Mouse (Mus musculus) urinary bladder, adult 18-20 months (tissue): ENCODE results near the gene Inpp5d.

ENCODE experiments used
- DNase-seq, 2 experiments: peaks; one replicate each; pipeline ENCODE4 v3.0.0; 2022; ENCODE audit warnings: low spot score in 2 of 2, mixed read lengths in 2 of 2

Gene Inpp5d

DNA sequence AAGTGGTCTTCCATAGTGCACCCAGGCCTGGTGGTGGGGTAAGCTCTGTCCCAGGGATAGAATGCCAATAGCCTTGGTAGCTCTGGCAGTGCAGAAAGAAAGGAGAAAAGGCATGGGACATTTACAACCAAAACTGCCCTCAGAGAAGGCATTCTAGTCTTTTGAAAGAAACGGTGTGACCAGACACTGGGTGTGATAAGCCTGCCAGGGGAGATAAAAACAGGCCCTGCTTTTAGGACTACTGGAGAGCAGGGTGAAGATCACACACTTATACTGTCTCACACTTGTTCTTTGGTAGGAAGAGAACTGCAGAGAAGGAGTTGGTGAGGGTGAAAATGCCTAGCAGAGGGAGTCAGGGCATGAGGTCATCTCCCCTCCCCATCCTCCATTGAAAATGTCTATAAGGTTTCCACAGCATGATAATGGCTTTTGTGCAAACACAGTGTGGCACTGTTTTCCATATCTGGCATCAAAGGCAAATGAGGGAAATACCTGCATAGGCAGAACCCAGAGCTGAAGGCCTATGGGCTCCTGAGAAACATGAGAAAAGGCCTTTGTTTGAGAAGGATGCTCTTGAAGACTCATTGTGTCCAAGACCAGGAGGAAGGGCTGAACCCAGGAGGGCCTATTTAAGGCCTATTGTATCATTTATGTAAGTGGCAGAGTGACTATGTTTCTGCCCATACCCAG lies 4.0 kb downstream of the Inpp5d start:
- no peak for DNase-seq

DNA sequence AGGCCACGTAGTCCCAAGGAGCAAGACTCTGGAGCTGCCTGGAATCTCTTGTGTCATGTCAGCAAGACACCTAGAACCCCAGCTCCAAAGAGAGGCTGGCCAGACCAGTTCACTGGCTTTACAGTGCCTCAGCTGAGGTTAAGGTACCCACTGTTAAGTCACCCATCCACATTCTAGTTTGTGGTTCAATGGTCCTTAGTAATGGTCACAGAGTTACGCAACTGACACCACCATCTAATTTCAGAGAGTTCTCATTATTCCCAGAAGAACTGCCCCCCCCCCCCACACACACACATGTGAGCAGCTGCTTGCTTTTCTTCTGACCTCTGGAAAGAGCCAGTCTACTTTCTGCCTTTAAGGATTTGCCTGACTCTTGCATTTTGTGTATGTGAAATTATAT lies 4.7 kb downstream of the Inpp5d start:
- no peak for DNase-seq

DNA sequence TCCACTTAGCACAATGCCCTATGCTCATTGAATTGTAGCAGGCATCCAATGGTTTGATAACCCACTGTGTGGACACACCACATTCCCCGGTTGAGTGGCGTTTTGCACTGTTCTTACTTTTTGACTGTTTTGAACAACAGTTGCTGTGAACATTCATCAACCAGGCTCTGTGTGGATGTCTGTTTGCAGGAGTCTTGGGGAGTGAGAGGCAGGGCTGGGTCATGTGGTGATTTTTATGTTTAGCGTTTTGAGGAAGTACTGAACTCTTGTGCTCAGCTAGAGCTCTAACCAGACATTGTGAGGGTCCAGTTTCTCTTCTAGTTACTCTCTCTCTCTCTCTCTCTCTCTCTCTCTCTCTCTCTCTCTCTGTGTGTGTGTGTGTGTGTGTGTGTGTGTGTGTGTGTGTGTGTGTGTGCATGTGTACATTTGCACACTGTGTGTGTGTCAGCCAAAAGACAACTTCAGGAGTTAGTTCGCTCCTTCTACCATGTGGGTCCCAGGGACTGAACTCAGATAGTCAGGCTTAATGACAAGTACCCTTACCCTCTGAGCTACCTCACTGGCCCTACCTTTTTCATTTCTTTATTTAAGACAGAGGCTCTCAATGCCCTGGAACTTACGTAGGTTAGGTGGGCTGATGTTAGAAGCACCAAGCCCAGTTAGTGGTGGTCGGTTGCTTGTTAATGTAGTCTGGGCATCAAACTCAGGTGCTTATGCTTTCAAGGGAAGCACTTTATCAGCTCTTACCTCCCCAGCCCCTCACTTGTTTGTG lies 5.3 kb downstream of the Inpp5d start:
- no peak for DNase-seq

DNA sequence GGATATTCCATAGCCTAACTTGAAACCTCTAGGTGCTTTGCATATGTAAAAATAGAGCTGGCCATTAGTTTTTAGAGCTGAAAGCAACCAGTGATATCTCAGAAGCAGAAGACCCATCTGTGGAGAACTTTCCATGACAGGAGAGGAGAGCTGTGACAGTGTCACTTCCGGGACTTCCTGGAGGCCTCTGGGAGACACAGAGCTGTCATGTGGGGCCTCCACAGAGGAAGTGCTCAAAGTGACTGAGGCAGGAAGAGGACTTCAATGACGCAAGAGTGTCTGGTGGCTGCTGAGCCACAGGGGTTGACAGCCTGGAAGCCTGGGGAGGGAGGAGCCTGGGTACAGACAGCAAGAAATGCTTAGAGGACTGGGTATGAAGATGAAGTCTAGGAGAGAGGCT lies 6.2 kb downstream of the Inpp5d start:
- no peak for DNase-seq

DNA sequence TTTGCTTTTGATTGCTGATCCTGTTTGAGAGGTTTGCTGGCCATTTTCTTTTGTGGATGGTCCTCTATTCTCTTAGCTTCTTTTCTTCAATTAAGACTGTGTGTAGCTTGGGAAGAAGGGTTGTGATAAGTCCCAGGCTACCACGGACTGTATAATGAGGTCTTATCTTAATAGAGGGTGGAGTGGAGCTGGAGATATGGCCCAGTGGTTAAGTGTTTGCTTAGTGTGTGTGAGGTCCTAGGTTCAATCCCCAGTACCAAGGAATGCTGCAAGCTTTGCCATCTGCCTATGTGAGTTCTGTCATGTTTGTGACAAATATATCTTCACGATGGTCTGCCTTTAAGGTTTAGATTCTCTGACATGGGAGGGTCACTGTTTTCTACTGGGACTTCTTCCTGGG lies 8.0 kb downstream of the Inpp5d start:
- no peak for DNase-seq

GRCm38 (mm10) chr1:87631584-87631983 lies 11.5 kb downstream of the Inpp5d start:
- DNase-seq = no peak

DNA sequence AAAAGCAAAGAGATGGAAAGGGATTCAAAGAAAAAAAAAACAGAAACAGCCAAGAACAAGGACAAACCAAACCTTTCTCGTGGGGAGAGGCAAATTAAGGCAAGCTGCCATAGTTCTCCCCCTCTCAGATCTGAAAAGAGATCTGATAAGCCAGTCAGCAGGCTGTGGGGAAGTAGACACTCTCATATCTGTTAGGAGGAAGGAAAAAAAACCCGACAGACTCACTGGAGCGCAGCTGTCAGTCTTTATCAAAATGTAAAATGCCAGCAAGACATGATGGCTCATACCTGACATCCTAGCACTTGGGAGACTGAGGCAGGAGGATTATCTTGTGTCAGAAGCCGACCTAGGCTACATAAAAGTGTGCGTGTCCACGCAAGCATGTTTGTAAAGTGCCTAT lies 12.1 kb downstream of the Inpp5d start:
- no peak for DNase-seq

DNA sequence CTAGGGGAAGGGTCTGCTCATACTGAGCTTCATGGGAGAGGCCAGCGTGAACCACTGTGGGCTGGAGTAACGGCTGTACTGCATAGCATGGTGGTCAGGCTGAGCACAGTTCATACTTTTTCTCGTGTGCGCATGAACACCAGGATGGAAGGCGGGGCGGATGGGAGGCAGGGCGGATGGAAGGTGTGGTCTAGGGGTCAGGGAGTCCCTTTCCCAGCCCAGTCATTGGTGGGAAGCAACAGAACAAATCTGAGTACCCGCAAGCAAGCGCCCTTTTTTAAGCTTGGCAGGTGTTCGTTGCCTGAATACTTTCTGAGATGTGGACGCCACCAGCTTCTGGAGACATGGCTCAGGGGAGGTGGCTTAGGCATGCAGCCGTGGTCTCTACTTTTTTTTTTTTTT lies 16.6 kb downstream of the Inpp5d start:
- no peak for DNase-seq

DNA sequence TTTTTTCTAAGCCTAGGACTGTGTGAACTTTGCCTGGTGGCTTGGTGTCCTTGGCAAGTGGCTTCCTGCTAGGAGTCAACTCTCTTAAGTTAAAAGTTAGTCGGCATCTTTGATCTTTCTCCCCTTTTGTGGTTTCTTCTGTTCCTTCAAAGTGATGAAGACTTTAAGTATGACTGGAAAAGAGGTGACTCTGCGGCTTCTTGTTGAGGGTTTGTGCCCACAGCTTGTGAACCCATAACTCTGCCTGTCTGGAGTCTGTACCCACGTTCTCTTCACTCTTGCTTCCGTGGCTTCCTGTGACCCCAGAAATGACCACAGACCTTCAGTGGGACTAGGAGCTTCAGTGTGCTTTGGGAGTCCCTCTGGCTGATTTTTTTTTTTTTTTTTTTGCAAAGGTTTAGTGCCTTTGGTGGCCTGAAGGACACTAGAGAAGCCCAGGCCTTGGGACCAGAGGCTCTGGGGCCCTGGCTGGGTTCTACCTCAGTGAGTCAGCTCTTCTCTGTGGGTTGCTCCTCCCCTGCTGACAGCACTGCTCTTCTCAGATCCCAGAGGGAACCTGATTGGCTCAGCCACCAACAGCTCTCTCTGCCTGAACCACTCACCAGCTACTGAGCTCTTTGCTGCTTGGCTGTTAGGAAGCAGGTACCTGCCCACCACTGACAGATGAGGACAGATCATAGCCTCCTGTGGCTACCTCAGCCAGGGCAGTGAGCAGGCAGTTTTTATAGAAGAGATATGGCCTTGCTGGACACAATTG lies 17.2 kb downstream of the Inpp5d start:
- no peak for DNase-seq

DNA sequence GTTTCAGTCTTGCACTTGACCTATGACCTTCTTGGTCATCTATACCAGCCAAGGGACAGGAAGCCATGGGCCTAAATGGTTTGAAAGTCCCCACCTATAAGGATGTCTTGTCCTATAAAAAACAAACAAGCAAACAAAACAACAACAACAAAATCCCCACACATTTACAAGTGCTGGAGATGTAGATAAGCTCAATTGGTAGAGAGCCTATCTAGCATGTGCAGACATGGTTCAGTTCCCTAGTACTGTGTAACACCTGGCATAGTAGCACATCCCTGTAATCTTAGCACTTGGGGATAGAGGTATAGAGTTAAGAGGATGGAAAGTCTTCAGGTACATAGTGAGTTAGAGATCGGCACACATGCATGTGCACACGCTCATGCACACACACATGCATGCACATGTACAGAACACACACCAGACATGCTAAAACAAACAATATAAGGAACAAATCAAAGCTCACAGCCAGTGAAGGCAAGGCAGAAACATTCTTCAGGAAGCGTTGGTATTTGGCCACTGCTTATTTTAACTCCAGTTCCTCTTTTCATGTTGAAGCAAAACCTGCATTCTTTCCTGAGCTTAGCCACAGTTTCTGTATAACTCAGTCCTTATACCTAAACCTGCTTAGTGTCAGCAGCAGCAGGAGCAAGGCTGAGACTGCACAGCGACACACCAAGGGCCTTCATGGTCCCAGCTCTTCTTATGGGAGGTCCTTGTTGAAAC lies 17.9 kb downstream of the Inpp5d start:
- no peak for DNase-seq

- DNase-seq = no peak
Observed at GRCm38 (mm10) chr1:87639724-87640123, 19.6 kb downstream of the Inpp5d start.

GRCm38 (mm10) chr1:87640165-87640661 lies 20.1 kb downstream of the Inpp5d start:
- DNase-seq = no peak

DNA sequence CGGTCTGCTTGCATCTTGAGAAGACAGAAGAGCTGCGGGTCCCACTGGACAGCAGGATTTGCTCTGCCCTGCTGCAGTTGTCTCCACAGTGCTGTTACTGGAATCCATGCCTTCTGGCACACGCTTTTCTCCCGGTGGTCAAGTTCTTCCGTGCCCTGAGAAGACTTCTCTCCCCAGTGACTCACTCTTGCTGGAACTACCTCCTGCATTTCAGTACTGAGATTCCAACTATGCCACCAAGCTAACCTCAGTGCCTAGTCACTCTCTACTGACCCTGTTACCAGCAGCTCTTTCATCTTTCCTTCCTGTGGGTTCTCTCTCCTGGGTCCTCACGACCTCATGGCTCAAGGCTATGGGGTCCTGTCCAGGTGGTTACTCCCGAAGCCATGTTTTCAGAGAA lies 22.9 kb downstream of the Inpp5d start:
- DNase-seq = no peak

- no peak for DNase-seq
Observed at GRCm38 (mm10) chr1:87645041-87645440, 24.9 kb downstream of the Inpp5d start.

DNA sequence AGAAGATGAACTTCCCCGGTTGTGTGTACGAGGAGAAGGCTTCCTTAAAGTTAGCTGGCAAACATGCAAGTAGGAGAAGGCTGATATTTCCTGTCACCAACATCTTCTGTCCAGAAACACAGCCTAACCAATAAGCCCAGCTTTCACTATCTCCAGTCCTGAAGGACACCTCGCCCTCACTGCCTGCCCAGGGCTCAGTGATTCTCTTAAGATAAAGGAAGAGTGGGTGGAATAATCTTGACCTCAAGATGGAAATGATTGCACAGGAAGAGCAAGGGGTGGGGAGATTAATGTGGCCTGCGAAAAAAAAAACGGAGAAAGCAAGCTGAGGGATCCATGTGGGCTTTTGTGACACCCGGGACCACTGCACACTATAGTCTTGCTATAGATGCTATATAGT lies 25.6 kb downstream of the Inpp5d start:
- no peak for DNase-seq

DNA sequence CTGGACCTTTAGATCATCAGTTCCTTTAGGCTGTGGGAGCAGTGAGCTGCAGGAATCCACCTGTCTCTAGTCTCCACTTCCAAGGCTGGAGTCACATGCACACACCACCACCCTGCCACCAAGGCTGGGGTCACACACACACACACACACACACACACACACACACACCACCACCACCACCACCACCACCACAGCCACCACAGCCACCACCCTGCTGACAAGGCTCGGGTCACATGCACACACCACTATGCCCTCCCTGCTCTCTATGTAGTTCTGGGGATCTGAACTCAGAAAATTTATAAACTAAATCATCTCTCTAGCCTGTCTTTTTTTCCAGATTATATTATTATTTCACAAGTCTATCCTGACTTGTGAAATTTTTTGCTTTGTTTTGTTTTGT lies 27.7 kb downstream of the Inpp5d start:
- no peak for DNase-seq

- no peak for DNase-seq
Observed at GRCm38 (mm10) chr1:87648657-87649056, 28.5 kb downstream of the Inpp5d start.

- no peak for DNase-seq
Observed at GRCm38 (mm10) chr1:87649219-87649805, 29.2 kb downstream of the Inpp5d start.

DNA sequence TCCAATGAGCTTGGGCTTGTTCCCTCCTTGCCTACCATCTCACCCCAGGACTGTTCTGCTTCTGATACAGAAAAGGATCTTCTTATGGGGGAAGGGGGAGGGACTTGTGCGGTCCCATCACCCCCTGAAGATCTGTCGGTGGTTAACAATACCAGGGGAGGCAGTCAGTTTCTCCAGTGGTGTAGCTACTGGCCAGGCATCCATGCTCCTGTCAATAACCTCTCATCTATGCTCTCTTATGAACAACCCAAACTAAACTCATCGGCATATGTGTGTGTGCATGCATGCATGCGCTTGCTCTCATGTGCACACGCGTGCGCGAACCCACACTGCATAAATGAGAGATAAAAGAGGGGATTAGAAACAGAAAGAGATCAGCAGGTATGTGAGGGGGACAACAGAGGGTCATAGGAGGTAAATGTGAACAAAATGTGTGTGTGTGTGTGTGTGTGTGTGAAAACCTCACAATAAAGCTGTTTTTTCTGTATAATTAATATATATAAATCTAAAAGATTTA lies 29.9 kb downstream of the Inpp5d start:
- no peak for DNase-seq

GRCm38 (mm10) chr1:87650611-87651079 lies 30.5 kb downstream of the Inpp5d start:
- DNase-seq = no peak

DNA sequence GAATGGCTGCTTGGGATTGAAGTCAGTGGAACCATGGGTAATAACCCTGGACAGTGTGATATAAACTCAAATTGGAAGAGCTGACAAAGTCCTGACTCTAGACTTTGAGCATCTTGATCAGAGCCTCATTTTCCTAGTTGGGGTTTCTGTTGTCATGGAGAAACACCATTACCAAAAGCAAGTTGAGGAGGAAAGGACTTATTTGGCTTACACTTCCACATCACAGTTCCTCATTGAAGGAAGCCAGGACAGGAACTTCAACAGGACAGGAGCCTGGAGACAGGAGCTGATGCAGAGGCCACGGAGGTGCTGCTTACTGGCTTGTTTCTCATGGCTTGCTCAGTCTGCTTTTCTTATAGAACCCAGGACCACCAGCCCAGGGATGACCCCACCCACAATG lies 31.3 kb downstream of the Inpp5d start:
- DNase-seq = no peak
